Mouse (Mus musculus) left cerebral cortex, postnatal 25 days (tissue): Measurements from ENCODE around the gene 3110009E18Rik. TPM values are rescaled to one million over a fixed set of nuclear protein-coding genes. Genes with fewer than 3 reads are reported as not detected.

Experiments
- DNase-seq, 2 experiments: peaks; one replicate each; pipeline ENCODE4 v3.0.0; 2022; ENCODE audit warnings: low spot score in 2 of 2, mixed read lengths in 1 of 2
- intact Hi-C: fragments of 180-260 bp; cut with DNase I; formaldehyde crosslinking; loops from one replicate; pipeline ENCODE4 v1.15.1; 2025
- total RNA-seq, 2 experiments: library from RNA; stranded (reverse); gene quantifications; 2 replicates each; pipeline ENCODE4 v1.2.3; 2021

3110009E18Rik gene
- total RNA-seq, 2 experiments from 2014 or later: 6.7 to 7.4 TPM

DNA sequence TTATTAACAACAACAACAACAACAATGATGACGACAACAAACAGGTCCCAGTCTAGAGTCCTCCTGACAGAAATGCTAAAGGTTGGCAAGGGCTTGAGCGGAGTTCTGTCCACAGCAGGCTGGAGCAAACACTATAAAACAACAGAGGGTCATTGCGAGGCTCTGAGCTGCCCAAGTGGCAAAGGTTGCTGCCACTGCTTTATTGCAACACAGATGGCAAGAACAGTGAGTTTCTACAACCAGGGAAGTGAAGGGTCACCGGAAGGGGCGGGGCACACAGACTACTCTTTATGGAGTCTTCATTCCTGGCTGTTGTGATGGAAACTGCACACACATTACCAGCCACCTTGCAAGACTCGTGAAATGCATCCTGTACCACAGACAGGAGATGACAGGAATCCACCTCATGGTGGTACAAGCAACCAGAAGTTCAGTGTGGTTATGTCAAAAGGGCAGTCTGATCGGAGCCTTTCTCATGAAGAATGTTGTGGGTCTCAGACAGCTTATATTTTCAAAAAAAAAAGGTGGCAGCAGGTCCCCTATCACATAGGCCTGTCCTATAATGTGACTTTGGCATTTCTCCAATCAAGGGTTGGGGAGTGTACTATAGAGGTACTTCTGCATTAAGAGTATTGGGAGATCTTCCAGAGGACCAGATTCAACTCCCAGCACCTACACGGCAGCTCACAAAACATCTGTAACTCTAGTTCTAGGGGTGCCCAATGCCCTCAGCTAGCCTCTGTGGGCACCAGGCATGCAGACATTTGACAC, 20.3 kb upstream of the 3110009E18Rik start:
- intact Hi-C loops: no loop called here
- DNase-seq: no peak

- no peak for DNase-seq
- intact Hi-C loops: no loop called here
These were observed 19.8 kb upstream of the 3110009E18Rik start for GRCm38 (mm10) chr1:120101227-120101609.

DNA sequence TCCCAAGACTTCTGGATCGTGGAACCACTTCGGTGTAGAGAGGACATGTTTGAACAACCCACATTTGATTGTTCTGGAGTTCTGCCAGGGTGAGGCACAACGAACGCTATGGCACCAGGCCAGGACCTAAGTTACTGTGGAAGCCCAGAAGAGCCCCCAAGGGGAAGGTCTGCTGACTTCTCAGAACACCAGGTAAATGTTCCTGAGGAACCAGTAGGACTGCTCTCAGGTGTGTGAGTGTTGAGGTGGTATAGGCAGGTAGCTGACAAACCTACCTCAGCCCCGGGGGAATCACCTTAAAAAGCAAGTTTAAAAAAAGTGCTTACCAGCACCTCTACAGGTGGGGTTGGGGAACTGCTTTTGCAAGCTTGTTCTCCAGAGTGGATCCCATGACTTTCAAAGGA, 15.4 kb upstream of the 3110009E18Rik start:
- intact Hi-C loops: no loop called here
- no peak for DNase-seq

DNA sequence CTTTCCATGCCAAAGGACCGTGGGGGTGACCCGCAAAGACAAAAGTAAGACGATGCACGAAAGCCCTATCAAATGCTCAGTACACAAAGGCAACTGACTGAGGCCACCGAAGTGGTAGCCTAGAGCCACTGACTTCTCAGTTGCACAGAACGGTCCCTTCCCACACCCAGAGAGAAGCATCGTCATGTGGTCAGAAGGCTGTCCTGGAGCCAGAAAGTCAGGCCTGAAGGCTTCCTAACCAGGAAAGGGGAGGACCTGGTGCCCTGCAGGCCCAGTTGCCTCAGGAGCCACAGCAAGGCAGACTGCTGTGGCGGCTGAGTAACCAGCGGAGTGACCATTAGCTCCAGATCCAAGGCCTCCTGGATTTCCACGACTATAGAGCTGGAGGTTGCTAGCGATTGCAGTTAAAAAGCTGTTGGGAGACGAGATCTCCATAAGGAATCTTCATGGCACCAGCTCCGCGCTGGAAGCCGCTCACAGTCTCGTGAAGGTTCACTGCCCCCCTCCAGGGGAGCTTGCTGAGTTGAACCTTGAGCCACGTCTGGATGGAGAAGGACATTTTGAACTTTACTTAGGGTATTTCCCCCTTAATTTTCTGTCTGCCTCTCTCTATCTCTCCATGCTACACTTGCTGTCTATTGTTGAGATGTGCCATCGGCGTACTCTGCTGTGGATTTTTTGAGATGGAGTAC, 11.1 kb upstream of the 3110009E18Rik start:
- no peak for DNase-seq
- intact Hi-C loops: no loop called here

- intact Hi-C loops: no loop called here
- DNase-seq: no peak
These were observed 9.2 kb upstream of the 3110009E18Rik start for GRCm38 (mm10) chr1:120111766-120112165.

- intact Hi-C loops: no loop called here
These were observed 8.5 kb upstream of the 3110009E18Rik start for GRCm38 (mm10) chr1:120112251-120113187.

DNA sequence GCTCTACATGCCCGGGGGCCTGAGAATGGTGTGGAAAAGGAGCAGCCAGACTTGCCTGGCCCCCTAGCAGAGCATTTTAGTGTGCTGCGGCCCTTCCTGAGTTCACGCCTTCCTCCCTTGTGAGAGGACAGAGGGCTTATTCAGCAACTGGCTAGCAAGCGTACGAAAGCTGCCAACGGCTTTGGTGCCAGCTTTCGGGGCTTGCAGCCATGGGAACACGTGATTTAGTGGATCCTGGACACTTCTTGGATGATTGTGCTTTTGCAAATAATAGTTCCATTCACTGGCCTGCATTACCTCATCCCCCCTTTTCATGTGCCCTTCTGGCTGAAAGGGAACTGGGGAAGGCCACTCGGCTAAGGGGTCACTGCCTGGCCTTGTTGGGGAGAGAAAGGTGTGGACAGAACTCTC, 5.3 kb upstream of the 3110009E18Rik start:
- peak; percentile 73 to 87 for DNase-seq
- intact Hi-C loops: no loop called here

More at GRCm38 (mm10) chr1:120112251-120113187, 8.5 kb upstream of the 3110009E18Rik start:
- no peak for DNase-seq

DNA sequence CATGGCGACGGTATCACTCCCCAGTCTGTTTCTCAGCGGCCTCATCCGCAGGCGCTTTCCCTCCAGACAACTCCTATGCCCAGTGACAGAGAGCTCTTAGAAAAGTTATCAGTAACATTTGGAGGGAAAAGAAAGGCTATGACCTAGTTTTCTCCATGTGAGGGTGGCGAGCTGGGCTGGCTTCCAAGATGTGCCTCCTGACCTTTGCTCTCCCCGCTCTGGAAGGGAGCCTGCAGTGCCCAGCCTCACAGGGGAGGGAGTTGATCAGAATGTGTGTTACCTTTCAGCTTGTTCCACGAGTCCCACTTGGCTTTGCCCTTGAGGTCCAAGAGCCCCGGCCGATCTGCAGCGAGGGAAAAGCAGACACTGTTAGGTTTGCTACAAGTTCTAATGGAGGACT, 4.9 kb upstream of the 3110009E18Rik start:
- DNase-seq: no peak
- intact Hi-C loops: no loop called here

DNA sequence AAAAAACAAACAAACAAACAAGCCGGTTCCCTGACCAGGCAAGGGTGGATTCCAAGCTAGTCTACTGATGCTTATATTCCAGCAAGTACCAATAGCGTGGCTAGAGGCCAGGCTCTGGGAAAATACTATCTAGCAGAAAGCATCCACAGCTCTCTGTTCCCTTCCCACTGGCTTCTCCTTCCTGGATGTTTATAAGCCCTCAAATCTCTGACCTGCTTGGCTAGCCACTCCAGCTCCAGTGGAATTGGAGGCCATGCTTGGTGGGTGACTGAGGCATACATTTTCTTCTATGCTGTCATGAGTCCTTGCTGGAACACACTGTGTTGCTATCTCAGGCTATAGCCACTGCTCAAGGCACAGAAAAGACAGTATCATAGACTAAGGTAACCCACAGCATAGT, 2.1 kb upstream of the 3110009E18Rik start:
- no peak for DNase-seq
- intact Hi-C loops: no loop called here

- intact Hi-C loops: no loop called here
- no peak for DNase-seq
These were observed 1.6 kb upstream of the 3110009E18Rik start for GRCm38 (mm10) chr1:120119389-120119788.

DNA sequence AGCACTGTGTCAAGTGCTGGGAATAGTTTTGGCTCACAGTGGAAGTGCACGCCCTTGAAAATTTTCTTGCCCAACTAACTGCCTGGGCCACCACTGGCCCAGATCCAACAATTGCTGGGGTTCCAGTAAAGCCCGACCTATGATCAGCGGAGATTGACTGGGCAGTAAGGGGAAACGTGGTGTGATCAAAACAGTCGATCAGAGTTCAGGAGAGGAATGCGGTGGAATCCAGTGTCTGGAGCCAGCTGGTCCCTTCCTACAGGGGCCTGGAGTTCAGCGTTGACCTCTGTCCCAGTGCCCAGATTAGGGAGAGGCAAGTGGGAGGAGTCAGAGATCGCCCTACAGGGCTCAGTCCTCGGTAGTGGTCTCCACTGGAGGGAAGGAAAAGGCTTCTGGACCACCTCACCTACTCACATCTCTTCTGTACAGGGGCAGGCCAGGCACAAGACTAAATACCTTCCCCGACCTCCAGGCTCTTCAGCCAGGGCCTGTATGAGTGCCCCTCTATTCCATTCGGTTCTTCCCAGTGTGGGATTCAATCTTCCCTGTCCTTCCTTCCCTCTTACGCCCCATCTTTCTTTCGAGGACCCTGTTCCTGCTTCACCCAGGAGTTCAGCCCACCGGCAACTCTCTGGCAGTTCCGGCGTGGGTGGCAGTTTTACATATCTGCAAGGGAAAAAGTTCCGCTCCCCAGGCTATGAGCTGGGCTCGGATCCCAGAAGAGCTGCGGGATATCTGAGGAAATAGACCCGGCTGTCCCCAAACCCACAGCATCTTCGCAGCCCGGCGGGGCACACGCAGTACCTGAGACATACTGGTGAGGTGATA, 632 bp upstream of the 3110009E18Rik start:
- intact Hi-C loops: no loop called here
- no peak for DNase-seq

GRCm38 (mm10) chr1:120121930-120122530, 1.0 kb downstream of the 3110009E18Rik start:
- intact Hi-C loops: no loop called here
- no peak for DNase-seq

- no peak for DNase-seq
- intact Hi-C loops: no loop called here
These were observed 1.8 kb downstream of the 3110009E18Rik start for GRCm38 (mm10) chr1:120122634-120123383.

- intact Hi-C loops: no loop called here
- peak in 1 of 2 experiments; percentile 62 for DNase-seq
These were observed 3.9 kb downstream of the 3110009E18Rik start for GRCm38 (mm10) chr1:120124839-120125238.

- intact Hi-C loops: no loop called here
- DNase-seq: no peak
These were observed 4.5 kb downstream of the 3110009E18Rik start for GRCm38 (mm10) chr1:120125471-120125870.

DNA sequence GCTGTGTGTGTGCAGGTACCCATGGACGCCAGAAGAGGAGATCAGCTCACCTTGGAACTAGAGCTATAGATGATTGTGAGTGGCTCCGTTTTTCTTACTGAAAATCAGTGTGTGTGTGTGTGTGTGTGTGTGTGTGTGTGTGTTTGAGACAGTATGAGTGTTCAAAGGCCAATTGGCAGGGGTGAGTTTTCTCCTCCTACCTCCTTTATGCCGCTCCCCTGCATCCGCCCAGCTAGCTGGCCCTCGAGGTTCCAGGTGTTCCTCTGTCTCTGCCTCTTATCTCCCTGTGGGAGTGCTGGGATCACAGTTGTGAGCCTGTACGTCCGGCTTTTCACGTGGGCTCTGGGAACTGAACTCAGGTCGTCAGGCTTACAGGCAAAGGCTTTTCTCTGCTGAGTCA, 5.3 kb downstream of the 3110009E18Rik start:
- no peak for DNase-seq
- intact Hi-C loops: no loop called here

- peak in 1 of 2 experiments; percentile 78 for DNase-seq
- intact Hi-C loops: no loop called here
These were observed 11.4 kb downstream of the 3110009E18Rik start for GRCm38 (mm10) chr1:120132376-120132775.
